Mouse (Mus musculus): ENCODE measurements around the gene Zfp64.

DNA sequence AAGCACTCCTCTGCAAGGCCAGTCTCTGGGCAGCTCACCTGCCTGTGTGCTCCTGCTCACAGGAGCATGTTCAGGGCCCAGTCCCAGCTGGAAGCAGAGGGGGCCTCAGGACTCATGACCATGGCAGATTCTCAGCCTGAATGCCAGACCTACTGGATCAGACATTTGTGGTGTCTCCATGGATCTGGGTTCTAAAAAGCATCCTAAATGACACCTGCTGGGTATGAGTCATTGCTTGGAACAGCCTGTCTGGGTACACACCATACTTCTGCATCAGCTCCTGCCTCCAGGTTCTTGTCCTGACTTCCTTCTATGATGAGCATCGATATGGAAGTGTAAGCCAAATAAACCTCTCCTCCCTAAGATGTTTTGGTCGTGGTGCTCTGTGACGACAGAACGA is 11.4 kb downstream of the Zfp64 start:
- TF ChIP-seq CTCF (IDR thresholded peaks at IDR 0.05; ENCODE audit: low read depth): no peak
- TF ChIP-seq EP300 (IDR thresholded peaks at IDR 0.05; ENCODE audit: low read depth): no peak
